Mouse (Mus musculus) midbrain, embryonic 11.5 days (tissue): ENCODE results near the gene S100pbp. TPM values are rescaled to one million over a fixed set of nuclear protein-coding genes. Genes with fewer than 3 reads are reported as not detected.

Experiments
- ATAC-seq: fragments of 200-750 bp; cut with Nextera tagmentation; 2 replicates; pipeline ENCODE4 v1.8.0; 2017; ENCODE audit warnings: moderate TSS enrichment, moderate library complexity; ENCODE audit not compliant: low FRiP score
- DNase-seq: peaks from one replicate; pipeline ENCODE4 v3.0.0; 2015; ENCODE audit warnings: low spot score; ENCODE audit errors: missing footprints
- H3K27ac ChIP-seq: fragments of 300-500 bp; sonication (generic); 2 replicates; pipeline ENCODE4 v1.5.1; 2014; ENCODE audit warnings: low read depth, low read length
- H3K27me3 ChIP-seq: fragments of 300-500 bp; sonication (generic); 2 replicates; pipeline ENCODE4 v1.6.1; 2014; ENCODE audit warnings: mild to moderate bottlenecking, low read length, moderate library complexity, mixed read lengths; ENCODE audit not compliant: control insufficient read depth, insufficient read depth
- H3K36me3 ChIP-seq: fragments of 300-500 bp; sonication (generic); 2 replicates; pipeline ENCODE4 v1.6.1; 2014; ENCODE audit warnings: mild to moderate bottlenecking, low read length, moderate library complexity, mixed read lengths; ENCODE audit not compliant: control insufficient read depth, insufficient read depth
- H3K4me1 ChIP-seq: fragments of 300-500 bp; sonication (generic); 2 replicates; pipeline ENCODE4 v1.6.1; 2014; ENCODE audit warnings: low read length; ENCODE audit not compliant: control insufficient read depth, insufficient read depth
- H3K4me2 ChIP-seq: fragments of 300-500 bp; sonication (generic); 2 replicates; pipeline ENCODE4 v1.6.1; 2014; ENCODE audit warnings: mild to moderate bottlenecking, moderate library complexity
- H3K4me3 ChIP-seq: fragments of 300-500 bp; sonication (generic); 2 replicates; pipeline ENCODE4 v1.5.1; 2014; ENCODE audit warnings: low read depth, low read length
- H3K9ac ChIP-seq: fragments of 300-500 bp; sonication (generic); 2 replicates; pipeline ENCODE4 v1.6.1; 2014; ENCODE audit warnings: low read length
- H3K9me3 ChIP-seq: fragments of 300-500 bp; sonication (generic); 2 replicates; pipeline ENCODE4 v1.6.1; 2016; ENCODE audit warnings: low read length; ENCODE audit not compliant: control insufficient read depth
- WGBS: fragments of 180-500 bp; shearing (Covaris S2); extraction: QIAGEN DNeasy Blood & Tissue Kit; methylation state at CpG from one replicate; pipeline ENCODE4 v1.1.7; 2014; 5-methylcytosine and 5-hydroxymethylcytosine counted together
- polyA plus RNA-seq: library from polyadenylated mRNA; unstranded; fragments of >200 nt; fragmentation: Nextera tagmentation; extraction: Ambion mirVana; gene quantifications from 2 replicates; pipeline ENCODE4 v1.2.1, GENCODE M21; 2014

S100pbp gene
- polyA plus RNA-seq, 1 experiment from 2014 or later = 20.0 TPM

GRCm38 (mm10) chr4:129231594-129232450, 42.3 kb upstream of the S100pbp start:
- Histone ChIP-seq H3K27ac (no peak overlapping the region), H3K4me1 (peaks cover 17% of the 10 kb centered on the region)
- WGBS = 65% methylated on average over 12 of the region's 12 CpGs

DNA sequence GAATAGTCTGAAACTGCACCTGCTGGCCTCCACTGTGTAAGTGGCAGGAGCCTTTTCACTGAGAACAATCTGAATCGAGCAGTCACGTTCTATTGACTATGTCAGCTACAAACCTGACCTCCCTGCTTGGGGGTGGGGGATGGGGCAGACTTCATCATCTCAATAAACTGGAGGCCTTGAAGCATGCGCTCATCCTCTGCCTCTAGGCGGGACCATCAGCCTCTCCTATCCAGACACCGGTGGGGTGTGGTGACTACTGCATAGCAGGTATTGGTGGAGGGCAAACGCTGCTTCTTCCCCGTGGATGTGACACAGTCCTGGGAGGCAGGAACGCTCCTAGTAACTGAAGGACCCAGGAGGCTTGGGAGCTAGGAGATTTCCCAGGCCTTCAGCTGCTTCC, 41.4 kb upstream of the S100pbp start:
- no peak for DNase-seq

More at GRCm38 (mm10) chr4:129231594-129232450, 42.3 kb upstream of the S100pbp start:
- H3K4me3 ChIP-seq = no peak overlapping the region
- no peaks in the 10 kb centered on the region for H3K27me3 ChIP-seq
- DNase-seq (no peak), ATAC-seq (no peak)
- no peak overlapping the region for H3K9ac ChIP-seq
- no peaks in the 10 kb centered on the region for H3K36me3 ChIP-seq
- no peak overlapping the region for H3K4me2 ChIP-seq
- H3K9me3 ChIP-seq = no peaks in the 10 kb centered on the region

GRCm38 (mm10) chr4:129227985-129228381, 38.5 kb upstream of the S100pbp start:
- Histone ChIP-seq H3K27me3 (peaks cover 1% of the 10 kb centered on the region; the same call in 1 of the 2 replicates), H3K4me3 (peak overlapping the region; percentile 30; the same call in 1 of the 2 replicates), H3K36me3 (no peaks in the 10 kb centered on the region), H3K9ac (no peak overlapping the region; the same call in 1 of the 2 replicates), H3K4me1 (peaks cover 35% of the 10 kb centered on the region), H3K9me3 (no peaks in the 10 kb centered on the region), H3K4me2 (peak overlapping the region; percentile 45), H3K27ac (no peak overlapping the region)
- 48% methylated on average over 8 of the region's 8 CpGs for WGBS
- no peak for ATAC-seq
- no peak for DNase-seq

More for the DNA sequence above, 41.4 kb upstream of the S100pbp start:
- 58% methylated on average over 8 of the region's 8 CpGs for WGBS
- no peak overlapping the region for H3K27ac ChIP-seq
- H3K36me3 ChIP-seq = no peaks in the 10 kb centered on the region
- no peak for ATAC-seq
- no peak overlapping the region for H3K4me3 ChIP-seq
- no peaks in the 10 kb centered on the region for H3K9me3 ChIP-seq
- H3K4me2 ChIP-seq = no peak overlapping the region
- H3K4me1 ChIP-seq = peaks cover 24% of the 10 kb centered on the region
- H3K27me3 ChIP-seq = no peaks in the 10 kb centered on the region
- H3K9ac ChIP-seq = no peak overlapping the region

- H3K4me1 ChIP-seq = peaks cover 35% of the 10 kb centered on the region
- no peaks in the 10 kb centered on the region for H3K36me3 ChIP-seq
- DNase-seq = peak; percentile 87
- no peaks in the 10 kb centered on the region for H3K9me3 ChIP-seq
- H3K9ac ChIP-seq = peak overlapping the region; percentile 69
- H3K27me3 ChIP-seq = peaks cover 5% of the 10 kb centered on the region; the same call in 1 of the 2 replicates
- H3K4me3 ChIP-seq = peak overlapping the region; percentile 30
- WGBS = 6% methylated on average over 22 of the region's 22 CpGs
- peak overlapping the region; percentile 45 for H3K4me2 ChIP-seq
- ATAC-seq = peak; percentile 13; the same call in 1 of the 2 replicates
- no peak overlapping the region for H3K27ac ChIP-seq
These were observed 37.9 kb upstream of the S100pbp start for GRCm38 (mm10) chr4:129227170-129227984.

DNA sequence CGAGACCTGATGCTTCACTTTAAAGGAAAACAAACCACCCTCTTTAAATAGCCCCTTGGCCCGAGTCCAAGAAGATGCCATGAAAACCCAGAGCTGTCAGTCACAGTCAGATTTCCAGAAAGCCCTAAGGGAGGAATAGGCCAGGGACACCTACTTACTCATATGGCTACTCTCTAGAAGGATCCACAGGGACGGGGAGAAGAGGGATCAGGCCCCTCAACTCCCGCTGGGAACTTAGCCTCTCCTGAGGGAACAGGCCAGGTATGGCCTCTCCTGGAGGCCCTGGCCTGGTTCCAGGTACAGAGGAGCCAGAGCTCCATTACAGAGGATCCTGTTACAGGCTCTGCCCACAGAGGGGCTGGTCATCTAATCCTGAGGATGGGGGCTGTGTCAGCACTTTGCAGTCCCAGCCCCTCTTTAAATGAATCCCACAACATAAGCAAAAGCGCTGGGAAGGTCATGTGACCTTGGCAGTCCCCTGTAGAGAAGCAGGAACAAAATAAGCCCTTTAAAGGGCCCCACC, 37.0 kb upstream of the S100pbp start:
- H3K4me2 ChIP-seq = peak overlapping the region; percentile 45
- ATAC-seq = no peak
- 27% methylated on average over 5 of the region's 5 CpGs for WGBS
- no peak overlapping the region for H3K27ac ChIP-seq
- H3K4me1 ChIP-seq = peaks cover 35% of the 10 kb centered on the region
- H3K4me3 ChIP-seq = 0 out of 2 replicates have a peak overlapping the region, but pooled peaks have one; percentile 30
- DNase-seq = no peak
- H3K9me3 ChIP-seq = no peaks in the 10 kb centered on the region
- peaks cover 7% of the 10 kb centered on the region; the same call in 1 of the 2 replicates for H3K27me3 ChIP-seq
- peak overlapping the region; percentile 69; the same call in 1 of the 2 replicates for H3K9ac ChIP-seq
- H3K36me3 ChIP-seq = no peaks in the 10 kb centered on the region

DNA sequence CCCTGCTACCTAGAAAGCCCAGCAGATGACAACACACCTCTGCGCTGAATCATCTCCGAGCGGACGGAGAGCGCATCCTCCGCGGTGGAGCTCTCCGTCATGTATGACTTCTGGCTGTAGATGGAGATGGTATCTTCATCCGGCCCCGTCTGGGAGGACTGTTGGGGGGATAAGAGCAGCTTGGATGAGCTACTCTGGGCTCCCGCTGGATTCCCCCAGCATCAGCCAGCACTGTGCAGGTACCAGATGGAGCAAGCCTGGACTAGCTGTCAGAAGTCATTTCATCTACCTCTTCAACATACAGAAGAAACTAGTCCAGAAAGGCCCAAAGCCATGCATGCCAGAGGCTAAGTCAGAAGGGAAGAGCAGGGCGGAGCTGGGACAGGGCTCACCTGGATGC, 35.8 kb upstream of the S100pbp start:
- Histone ChIP-seq H3K27me3 (peaks cover 7% of the 10 kb centered on the region; the same call in 1 of the 2 replicates), H3K9ac (no peak overlapping the region), H3K4me2 (no peak overlapping the region), H3K27ac (no peak overlapping the region), H3K36me3 (no peaks in the 10 kb centered on the region), H3K4me3 (no peak overlapping the region), H3K9me3 (no peaks in the 10 kb centered on the region), H3K4me1 (peaks cover 35% of the 10 kb centered on the region)
- ATAC-seq (no peak), DNase-seq (no peak)
- WGBS = 95% methylated on average over 12 of the region's 12 CpGs

DNA sequence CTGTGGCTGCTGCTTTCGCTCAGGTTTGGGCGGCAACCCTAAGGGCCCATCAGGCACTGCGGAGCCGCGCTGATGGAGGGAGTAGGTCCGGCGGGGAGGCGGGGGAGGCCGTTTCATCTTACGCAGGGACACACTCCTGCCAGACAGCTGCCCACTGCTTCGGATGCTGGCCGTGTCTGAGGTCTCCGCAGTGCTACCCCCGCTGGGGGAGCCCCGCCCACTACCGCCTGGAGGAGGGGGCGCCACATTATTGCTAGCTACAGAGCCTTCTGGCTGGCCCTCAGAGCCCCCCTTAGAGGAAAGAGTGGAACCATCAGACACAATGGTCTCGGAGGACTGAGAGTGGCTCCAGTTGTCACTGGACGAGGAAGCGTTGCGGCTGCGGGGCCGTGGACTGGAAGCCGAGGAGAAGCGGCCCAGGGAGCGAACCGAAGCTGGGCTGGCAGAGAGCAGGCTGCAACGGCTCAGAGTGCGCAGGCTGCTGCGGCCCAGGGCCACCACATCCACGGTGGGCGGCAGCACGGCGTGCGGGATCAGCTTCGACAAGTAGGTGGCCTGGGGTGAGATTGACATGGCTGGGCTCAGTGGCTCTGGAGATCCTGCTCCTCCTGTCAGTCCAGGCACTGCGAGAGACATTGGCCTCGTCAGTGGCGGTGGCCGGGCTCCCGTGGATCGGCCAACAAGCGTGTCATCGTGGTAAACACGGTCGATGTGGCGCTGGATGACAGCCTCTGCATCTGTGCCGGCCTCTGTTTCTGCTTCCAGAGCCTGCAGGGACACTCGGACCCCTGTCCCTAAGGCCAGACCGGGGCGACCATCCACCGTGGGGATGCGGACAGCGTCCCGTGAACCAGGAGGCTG, 34.1 kb upstream of the S100pbp start:
- H3K4me2 ChIP-seq = peak overlapping the region; percentile 47
- peak; percentile 94 for DNase-seq
- peaks cover 7% of the 10 kb centered on the region; the same call in 1 of the 2 replicates for H3K27me3 ChIP-seq
- H3K9me3 ChIP-seq = no peaks in the 10 kb centered on the region
- peak overlapping the region; percentile 24 for H3K9ac ChIP-seq
- H3K4me1 ChIP-seq = peaks cover 35% of the 10 kb centered on the region
- H3K36me3 ChIP-seq = peaks cover 6% of the 10 kb centered on the region
- H3K4me3 ChIP-seq = peak overlapping the region; percentile 9
- peak; percentile 70 for ATAC-seq
- 22% methylated on average over 53 of the region's 55 CpGs for WGBS
- H3K27ac ChIP-seq = no peak overlapping the region
